Mouse (Mus musculus) myocyte (in vitro differentiated cells): ENCODE measurements around the gene Cyp17a1.

Experiments
- MAX ChIP-seq: IDR thresholded peaks from one replicate; pipeline ENCODE4 v1.6.1; 2011; ENCODE audit warnings: low read depth, mild to moderate bottlenecking, control low read depth
- REST ChIP-seq: IDR thresholded peaks from one replicate; pipeline ENCODE4 v1.6.1; 2011; ENCODE audit warnings: mild to moderate bottlenecking, control low read depth, moderate library complexity; ENCODE audit not compliant: insufficient read depth, insufficient read length

DNA sequence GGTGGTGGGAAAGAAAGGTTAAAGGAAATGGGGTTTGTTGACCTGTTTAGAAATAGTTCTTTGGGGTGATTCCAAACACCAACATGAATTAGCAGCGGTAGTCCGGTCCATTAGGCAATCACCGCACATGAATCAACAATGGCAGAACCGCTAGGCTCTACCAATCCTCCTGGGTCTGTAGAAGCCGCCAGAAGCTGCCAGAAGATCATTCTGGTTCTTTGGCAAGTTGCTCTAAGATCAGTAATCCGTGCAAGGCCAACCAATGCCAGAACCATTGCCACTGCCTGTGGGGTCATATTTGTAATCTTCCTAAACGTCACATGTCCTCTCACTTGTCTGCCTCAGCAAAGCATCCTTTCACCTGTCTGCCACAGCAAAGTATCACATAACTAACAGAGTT, 24.0 kb upstream of the Cyp17a1 start:
- no peak for TF ChIP-seq REST
- no peak for TF ChIP-seq MAX
